Mouse (Mus musculus) G1E (cell line): ENCODE data around the gene Mycbp2. TPM values are rescaled to one million over a fixed set of nuclear protein-coding genes. Genes with fewer than 3 reads are reported as not detected.

ENCODE experiments used
- ATAC-seq: 2 replicates; pipeline ENCODE4 v1.8.0; 2016; ENCODE audit warnings: mild to moderate bottlenecking; ENCODE audit not compliant: insufficient number of reproducible peaks, poor library complexity, low FRiP score, severe bottlenecking; ENCODE audit errors: extremely low read depth
- DNase-seq: peaks from one replicate; pipeline ENCODE4 v3.0.0; 2012; ENCODE audit warnings: low spot score
- H3K27me3 ChIP-seq: 2 replicates; pipeline ENCODE4 v1.6.1; 2012; ENCODE audit warnings: mild to moderate bottlenecking, low read length, inconsistent platforms; ENCODE audit not compliant: insufficient read depth
- H3K36me3 ChIP-seq: replicated peaks from 2 replicates; pipeline ENCODE3; 2012; ENCODE audit warnings: mild to moderate bottlenecking, inconsistent platforms
- H3K4me1 ChIP-seq: 2 replicates; pipeline ENCODE4 v1.6.1; 2012; ENCODE audit warnings: low read depth, low read length, inconsistent platforms, mixed read lengths; ENCODE audit not compliant: insufficient read depth
- H3K4me3 ChIP-seq: 2 replicates; pipeline ENCODE4 v1.5.1; 2012; ENCODE audit warnings: low read depth, mild to moderate bottlenecking, inconsistent platforms, low read length, moderate library complexity, mixed read lengths
- H3K9me3 ChIP-seq: replicated peaks from 2 replicates; pipeline ENCODE4 v1.6.1; 2012; ENCODE audit warnings: inconsistent platforms
- CTCF ChIP-seq: IDR thresholded peaks from 2 replicates; pipeline ENCODE4 v1.5.1; 2012; ENCODE audit warnings: low read depth, low read length, inconsistent platforms, mixed read lengths
- GATA1 ChIP-seq: IDR thresholded peaks from 2 replicates; pipeline ENCODE4 v1.6.1; 2012; ENCODE audit warnings: borderline replicate concordance, low read length, inconsistent platforms, mixed read lengths
- GATA2 ChIP-seq: IDR thresholded peaks from 2 replicates; pipeline ENCODE4 v1.6.1; 2012; ENCODE audit warnings: low read depth, low read length, inconsistent platforms, borderline replicate concordance
- POLR2AphosphoS5 ChIP-seq: IDR thresholded peaks from 2 replicates; pipeline ENCODE4 v1.6.1; 2012; ENCODE audit warnings: low read depth, low read length, inconsistent platforms; ENCODE audit not compliant: insufficient replicate concordance
- TAL1 ChIP-seq: conservative IDR thresholded peaks from 2 replicates; pipeline ENCODE4 v1.6.1; 2012; ENCODE audit warnings: low read depth, low read length, inconsistent platforms, mixed read lengths
- polyA plus RNA-seq: library from polyadenylated mRNA; stranded (reverse); fragments of >175 nt; gene quantifications from 2 replicates; pipeline ENCODE4 v1.2.3, GENCODE M21; 2012
- total RNA-seq, 2 experiments: library from RNA; stranded (forward) in 1 of 2; stranded (reverse) in 1 of 2; fragments of 200-1000 nt in 1 of 2; fragments of >200 nt in 1 of 2; fragmentation: Nextera tagmentation in 1 of 2; gene quantifications; 2 replicates each; pipeline ENCODE4 v1.2.3; 2014 to 2017

The Mycbp2 gene
- total and polyA plus RNA-seq, 3 experiments, result 14.8 to 139 (median 46.1) TPM

DNA sequence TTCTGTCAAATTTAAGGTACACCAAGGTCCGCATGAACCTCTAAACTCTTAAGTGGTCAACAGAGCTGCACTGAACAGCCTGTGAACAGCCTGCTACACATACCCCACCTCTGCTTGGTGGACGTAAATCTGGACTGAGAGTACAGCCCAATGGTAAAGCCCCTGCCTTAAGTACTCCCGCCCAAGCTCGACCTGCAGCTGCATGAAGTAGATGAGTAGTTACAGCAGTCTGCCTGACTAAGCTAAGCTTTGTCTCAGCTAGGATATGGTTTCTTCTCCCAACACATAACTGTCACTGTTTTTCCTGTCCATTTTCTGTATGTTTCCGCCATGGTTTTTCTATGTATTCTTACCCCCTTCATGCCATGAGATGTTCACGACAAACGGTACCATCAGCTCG is 250.8 kb downstream of the Mycbp2 start:
- Histone ChIP-seq H3K27me3 (no peaks in the 10 kb centered on the region), H3K4me3 (no peak overlapping the region), H3K9me3 (no peaks in the 10 kb centered on the region), H3K36me3 (peaks cover 60% of the 10 kb centered on the region), H3K4me1 (peaks cover 36% of the 10 kb centered on the region)
- no peak for ATAC-seq
- no peak for DNase-seq
- TF ChIP-seq CTCF (no peak), POLR2AphosphoS5 (no peak), TAL1 (no peak), GATA1 (no peak), GATA2 (no peak)

DNA sequence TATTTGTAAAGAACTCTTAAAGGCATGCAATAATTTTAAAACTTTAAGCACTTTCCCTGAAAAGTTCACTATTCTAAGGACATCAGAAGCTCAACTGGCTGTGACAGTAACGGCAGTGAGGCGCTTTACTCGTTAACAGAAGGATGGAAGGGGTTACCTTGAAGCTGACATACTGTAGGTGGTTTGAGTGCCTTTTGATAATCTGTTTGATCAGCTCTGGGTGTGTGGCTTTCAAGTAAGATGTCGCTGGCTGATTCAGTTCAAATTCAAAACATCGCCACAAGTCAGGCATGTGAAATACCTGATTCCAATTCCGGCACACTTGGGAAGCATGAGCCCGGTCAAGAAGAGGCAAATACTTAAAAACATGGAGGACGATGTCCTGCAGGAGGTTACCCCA is 251.6 kb downstream of the Mycbp2 start:
- no peaks in the 10 kb centered on the region for H3K27me3 ChIP-seq
- no peak for TF ChIP-seq POLR2AphosphoS5
- no peak for TF ChIP-seq TAL1
- no peak for TF ChIP-seq CTCF
- no peak for TF ChIP-seq GATA2
- no peak for TF ChIP-seq GATA1
- peaks cover 35% of the 10 kb centered on the region for H3K4me1 ChIP-seq
- peaks cover 66% of the 10 kb centered on the region for H3K36me3 ChIP-seq
- no peak overlapping the region for H3K4me3 ChIP-seq
- DNase-seq (no peak), ATAC-seq (no peak)
- no peaks in the 10 kb centered on the region for H3K9me3 ChIP-seq

DNA sequence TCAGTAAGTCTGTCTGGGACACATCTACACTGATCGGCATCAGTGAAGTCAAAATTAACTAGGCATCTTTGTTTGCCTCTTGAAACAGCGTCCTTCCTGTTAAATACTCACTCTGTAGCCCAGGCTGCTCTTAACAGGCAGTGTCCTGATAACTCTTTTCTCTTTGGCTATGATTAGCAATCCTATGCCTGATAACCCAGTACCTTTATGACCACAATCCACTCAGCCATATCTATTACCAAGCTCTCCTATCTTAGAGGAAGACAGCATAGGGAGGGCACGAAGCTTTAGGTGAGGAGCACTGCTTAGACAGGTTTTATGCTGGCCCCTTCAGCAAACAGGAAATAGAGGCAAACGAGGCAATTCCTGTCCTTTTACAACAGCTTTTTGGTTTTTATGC is 252.9 kb downstream of the Mycbp2 start:
- Histone ChIP-seq H3K9me3 (no peaks in the 10 kb centered on the region), H3K4me1 (peaks cover 38% of the 10 kb centered on the region), H3K27me3 (no peaks in the 10 kb centered on the region), H3K4me3 (no peak overlapping the region), H3K36me3 (peaks cover 77% of the 10 kb centered on the region)
- no peak for TF ChIP-seq GATA1
- no peak for TF ChIP-seq GATA2
- TF ChIP-seq CTCF, result no peak
- no peak for TF ChIP-seq POLR2AphosphoS5
- no peak for TF ChIP-seq TAL1
- DNase-seq, result no peak
- ATAC-seq, result no peak

DNA sequence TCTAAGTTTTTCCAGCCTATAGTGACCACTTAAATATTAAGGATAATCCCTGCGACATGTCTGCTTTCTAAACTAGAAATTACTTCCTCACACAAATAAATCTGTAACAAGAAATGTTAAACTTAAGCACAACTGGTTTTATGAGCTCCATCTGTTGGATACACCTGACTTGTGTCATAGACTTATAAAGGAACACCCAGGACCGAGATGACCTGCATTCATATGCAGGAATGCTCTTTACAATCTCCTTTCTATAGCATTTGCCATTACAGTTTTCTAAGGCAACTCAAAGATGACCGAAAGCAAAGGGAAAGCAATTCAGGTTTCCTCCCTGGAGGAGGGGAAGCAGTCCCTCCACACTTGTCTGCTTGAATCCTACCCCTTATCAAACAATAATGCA is 253.4 kb downstream of the Mycbp2 start:
- no peak for DNase-seq
- Histone ChIP-seq H3K9me3 (no peaks in the 10 kb centered on the region), H3K36me3 (peaks cover 81% of the 10 kb centered on the region), H3K4me3 (no peak overlapping the region), H3K4me1 (peaks cover 40% of the 10 kb centered on the region), H3K27me3 (no peaks in the 10 kb centered on the region)
- ATAC-seq, result no peak
- TF ChIP-seq POLR2AphosphoS5 (no peak), CTCF (no peak), GATA2 (no peak), TAL1 (no peak), GATA1 (no peak)

DNA sequence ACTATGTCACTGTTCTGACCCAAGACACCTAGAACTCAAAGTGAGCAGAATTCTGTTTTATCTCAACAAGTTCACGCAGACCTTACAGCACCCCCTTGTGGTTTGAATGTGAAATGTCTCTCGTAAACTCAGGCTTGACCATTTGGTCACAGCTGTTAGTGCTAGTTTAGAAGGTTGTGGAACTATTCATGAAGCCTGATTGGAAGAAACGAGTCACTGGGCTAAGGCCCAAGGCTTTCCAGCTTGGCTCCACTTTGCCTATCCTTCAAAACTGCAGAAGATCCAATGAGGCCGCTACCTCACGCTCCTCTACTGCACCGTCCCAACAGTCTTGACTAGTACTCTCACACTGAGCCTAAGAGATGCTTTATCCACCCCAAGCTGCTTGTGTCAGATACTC is 258.0 kb downstream of the Mycbp2 start:
- TF ChIP-seq CTCF (peak; percentile 80), POLR2AphosphoS5 (no peak)
- H3K4me3 ChIP-seq, result no peak overlapping the region
- peaks cover 42% of the 10 kb centered on the region for H3K4me1 ChIP-seq
- ATAC-seq (no peak), DNase-seq (no peak)
- peaks cover 84% of the 10 kb centered on the region for H3K36me3 ChIP-seq
- H3K9me3 ChIP-seq, result no peaks in the 10 kb centered on the region
- no peaks in the 10 kb centered on the region for H3K27me3 ChIP-seq

DNA sequence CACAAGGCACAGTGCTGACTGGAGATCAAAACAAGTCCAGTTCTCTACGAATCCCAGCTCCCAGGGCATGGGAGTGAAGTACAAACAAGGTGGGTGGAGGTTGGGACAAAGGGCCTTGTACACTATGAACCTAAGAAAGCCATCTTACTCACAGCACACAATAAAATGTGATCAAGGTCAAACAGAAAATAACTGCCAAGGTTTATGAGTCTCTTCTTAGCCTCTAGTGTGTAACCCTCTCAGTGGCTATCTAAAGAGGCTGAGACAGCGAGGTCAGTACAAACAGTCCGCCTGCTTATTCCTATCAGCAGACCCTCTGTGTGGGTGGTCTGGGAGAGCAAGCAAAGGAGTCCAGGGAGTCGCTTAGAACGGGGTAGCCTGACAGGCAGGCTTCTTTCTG is 258.8 kb downstream of the Mycbp2 start:
- no peak for TF ChIP-seq TAL1
- no peak for TF ChIP-seq CTCF
- TF ChIP-seq GATA1, result no peak
- no peak for TF ChIP-seq GATA2
- no peak for TF ChIP-seq POLR2AphosphoS5
- no peaks in the 10 kb centered on the region for H3K9me3 ChIP-seq
- H3K4me3 ChIP-seq, result no peak overlapping the region
- H3K36me3 ChIP-seq, result peaks cover 83% of the 10 kb centered on the region
- H3K4me1 ChIP-seq, result peaks cover 39% of the 10 kb centered on the region
- DNase-seq (no peak), ATAC-seq (no peak)
- no peaks in the 10 kb centered on the region for H3K27me3 ChIP-seq

DNA sequence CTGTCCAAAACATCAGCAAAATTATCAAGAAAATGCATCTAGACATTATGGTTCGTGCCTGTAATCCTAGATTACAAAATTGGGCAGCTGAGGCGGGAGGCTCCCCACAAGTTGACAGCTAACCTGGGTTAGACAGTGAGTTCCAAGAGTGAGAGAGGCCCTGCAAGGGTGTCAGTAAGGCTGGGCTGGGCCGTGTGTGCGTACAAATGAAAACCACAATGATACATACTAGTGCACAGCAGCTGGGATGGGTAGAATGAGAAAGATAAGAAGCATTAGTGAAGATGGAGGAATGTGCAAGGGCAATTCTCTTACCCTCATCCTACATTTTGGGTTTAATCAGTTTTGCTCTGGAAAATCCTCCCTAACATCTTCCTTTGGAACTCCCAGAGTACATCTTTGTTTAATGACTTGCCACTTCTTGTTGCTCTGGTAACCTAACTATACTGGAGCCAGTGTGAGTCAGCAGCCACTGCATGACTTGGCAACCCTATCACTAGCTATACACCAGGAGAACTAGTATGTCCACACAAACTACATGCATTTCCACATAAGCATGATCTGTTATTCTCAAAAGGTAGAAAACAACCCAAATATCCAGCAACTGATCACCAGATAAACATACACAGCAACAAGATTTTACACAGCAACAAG is 259.8 kb downstream of the Mycbp2 start:
- DNase-seq, result peak; percentile 48
- peak; percentile 74 for ATAC-seq
- Histone ChIP-seq H3K27me3 (no peaks in the 10 kb centered on the region), H3K36me3 (peaks cover 82% of the 10 kb centered on the region), H3K4me3 (no peak overlapping the region; the same call in 1 of the 2 replicates), H3K4me1 (peaks cover 40% of the 10 kb centered on the region), H3K9me3 (no peaks in the 10 kb centered on the region)
- TF ChIP-seq CTCF (no peak), GATA1 (no peak), POLR2AphosphoS5 (no peak), GATA2 (no peak), TAL1 (peak; percentile 34; the same call in 1 of the 2 replicates)
